Mouse (Mus musculus) adipose tissue, adult 10 weeks (tissue): ENCODE results near the gene Olfr1434. TPM values are rescaled to one million over a fixed set of nuclear protein-coding genes. Genes with fewer than 3 reads are reported as not detected.

ENCODE experiments used
- polyA plus RNA-seq: library from polyadenylated mRNA; stranded (reverse); fragments of 350-450 nt; fragmentation: Illumina TruSeq; extraction: RNeasy Lipid Tissue Mini Kit (QIAGEN cat#74804); gene quantifications from one replicate; pipeline ENCODE4 v1.2.3, GENCODE M21; 2014; ENCODE audit warnings: low read depth, low replicate concordance

The Olfr1434 gene
- polyA plus RNA-seq, result not detected

GRCm38 (mm10) chr19:12279554-12279953 is at the start of gene Olfr1434:
TSS of gene Olfr1434 (plus strand) at chr19:12279854.

GRCm38 (mm10) chr19:12232496-12232895 is 47.2 kb upstream of the Olfr1434 start, which contains the start of gene Olfr1432:
TSS of gene Olfr1432 (minus strand) at chr19:12232596.

GRCm38 (mm10) chr19:12241559-12241958 is 38.1 kb upstream of the Olfr1434 start, which contains the start of gene Olfr262:
TSS of gene Olfr262 (minus strand) at chr19:12241659.

GRCm38 (mm10) chr19:12260732-12261131 is 18.9 kb upstream of the Olfr1434 start, which contains the start of gene Olfr235:
TSS of gene Olfr235 (plus strand) at chr19:12261032.

GRCm38 (mm10) chr19:12299030-12299429 is 19.4 kb downstream of the Olfr1434 start, which contains the start of gene Olfr1436:
TSS of gene Olfr1436 (minus strand) at chr19:12299130.

GRCm38 (mm10) chr19:12325001-12325400 is 45.3 kb downstream of the Olfr1434 start, which contains the start of gene Olfr1437:
TSS of gene Olfr1437 (minus strand) at chr19:12325101.

Other genes starting within 250 kb of the Olfr1434 start
- gene Olfr1423, start 238.5 kb upstream of the Olfr1434 start, polyA plus RNA-seq, result not detected
- not detected for gene Olfr1424, start 217.2 kb upstream of the Olfr1434 start, polyA plus RNA-seq
- gene Olfr1425, start 202.1 kb upstream of the Olfr1434 start, polyA plus RNA-seq, result not detected
- not detected for gene Olfr1426, start 187.8 kb upstream of the Olfr1434 start, polyA plus RNA-seq
- gene Olfr1427, start 176.5 kb upstream of the Olfr1434 start, polyA plus RNA-seq, result not detected
- gene Olfr1428, start 164.0 kb upstream of the Olfr1434 start, polyA plus RNA-seq, result not detected
- not detected for gene Olfr76, start 156.7 kb upstream of the Olfr1434 start, polyA plus RNA-seq
- gene Olfr1555-ps1, start 109.7 kb upstream of the Olfr1434 start, polyA plus RNA-seq, result not detected
- gene Olfr1431, start 79.2 kb upstream of the Olfr1434 start, polyA plus RNA-seq, result not detected
- gene Olfr1432, start 47.3 kb upstream of the Olfr1434 start, polyA plus RNA-seq, result not detected
- gene Olfr262, start 38.2 kb upstream of the Olfr1434 start, polyA plus RNA-seq, result not detected
- gene Olfr235, start 18.8 kb upstream of the Olfr1434 start, polyA plus RNA-seq, result not detected
- not detected for gene Olfr1436, start 19.3 kb downstream of the Olfr1434 start, polyA plus RNA-seq
- gene Olfr1437, start 45.2 kb downstream of the Olfr1434 start, polyA plus RNA-seq, result not detected
- not detected for gene Olfr1438-ps1, start 56.1 kb downstream of the Olfr1434 start, polyA plus RNA-seq
- gene Olfr1440, start 107.4 kb downstream of the Olfr1434 start, polyA plus RNA-seq, result not detected
- gene Olfr1441, start 137.6 kb downstream of the Olfr1434 start, polyA plus RNA-seq, result not detected
- gene Pfpl, start 148.1 kb downstream of the Olfr1434 start, polyA plus RNA-seq, result not detected
- 28.1 TPM for gene Mpeg1, start 180.9 kb downstream of the Olfr1434 start, polyA plus RNA-seq
- 35.6 TPM for gene Dtx4, start 221.6 kb downstream of the Olfr1434 start, polyA plus RNA-seq